Mouse (Mus musculus) heart, postnatal 14 days (tissue): ENCODE data around the gene Gm6268. TPM values are rescaled to one million over a fixed set of nuclear protein-coding genes. Genes with fewer than 3 reads are reported as not detected.

Experiments
- DNase-seq, 2 experiments: peaks; one replicate each; pipeline ENCODE4 v3.0.0; 2021 to 2022
- intact Hi-C: fragments of 180-260 bp; cut with DNase I; formaldehyde crosslinking; loops from one replicate; pipeline ENCODE4 v1.15.1; 2025
- long read RNA-seq, 2 experiments: library from polyadenylated mRNA; stranded (forward); transcript quantifications; one replicate each; pipeline ENCODE4 v2.0.0; 2021
- microRNA-seq, 2 experiments: library from miRNA; unstranded; fragments of <30 nt; microRNA quantifications; one replicate each; pipeline ENCODE4 v1.2.0; 2021 to 2022
- total RNA-seq, 2 experiments: library from RNA; stranded (reverse); gene quantifications; 2 replicates each; pipeline ENCODE4 v1.2.3; 2021

The Gm6268 gene
- total RNA-seq = not detected
- long read RNA-seq, experiment 1 = 0 reads
- long read RNA-seq, experiment 2 = 0 reads

DNA sequence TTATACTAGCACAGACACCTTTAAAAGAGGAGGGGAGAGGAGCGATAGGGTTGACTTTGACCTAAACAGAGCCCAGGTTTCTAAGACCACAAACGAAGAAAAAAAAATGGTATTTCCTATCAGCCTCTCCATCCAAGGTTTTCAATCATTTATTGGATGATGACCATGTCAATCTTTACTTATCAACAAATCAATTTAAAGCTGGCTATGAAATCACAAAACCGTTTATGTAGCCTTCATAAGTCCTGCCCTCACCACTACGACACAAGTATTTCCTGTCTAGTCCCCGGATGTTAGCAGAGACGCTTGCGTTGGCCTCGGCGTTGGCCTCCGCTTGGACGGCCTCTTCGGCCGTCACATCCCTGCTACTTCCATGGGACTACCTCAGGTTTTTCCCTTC, at the start of gene Gm6268:
TSS of gene Gm6268 (plus strand) at position 301 of the 400 bp plus-strand sequence.
- DNase-seq = no peak
- intact Hi-C loops = no loop called here

DNA sequence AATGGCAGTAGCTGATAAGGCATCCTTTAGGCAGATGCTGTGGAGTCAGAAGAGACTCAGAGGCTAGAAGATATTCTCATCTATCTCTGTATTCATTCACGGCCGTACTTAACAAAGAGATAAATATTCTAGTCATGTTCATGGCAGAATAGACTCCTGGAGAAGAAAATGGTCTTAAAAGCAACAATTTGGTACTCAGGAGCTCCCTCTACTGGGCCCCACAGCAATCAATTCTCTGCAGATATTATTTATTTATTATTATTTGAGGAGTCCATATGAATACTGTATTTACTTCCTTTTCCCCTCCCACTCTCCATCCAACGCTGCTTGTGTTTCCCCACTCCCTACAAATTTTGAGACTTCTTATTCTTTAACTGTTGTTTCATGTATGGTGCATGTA, 48.6 kb upstream of the Gm6268 start:
- peak; percentile 18 to 38 for DNase-seq
- intact Hi-C loops = loop anchor here (2.0 kb wide), 1 partner anchor 126 kb away; no protein-coding TSS in a partner anchor

DNA sequence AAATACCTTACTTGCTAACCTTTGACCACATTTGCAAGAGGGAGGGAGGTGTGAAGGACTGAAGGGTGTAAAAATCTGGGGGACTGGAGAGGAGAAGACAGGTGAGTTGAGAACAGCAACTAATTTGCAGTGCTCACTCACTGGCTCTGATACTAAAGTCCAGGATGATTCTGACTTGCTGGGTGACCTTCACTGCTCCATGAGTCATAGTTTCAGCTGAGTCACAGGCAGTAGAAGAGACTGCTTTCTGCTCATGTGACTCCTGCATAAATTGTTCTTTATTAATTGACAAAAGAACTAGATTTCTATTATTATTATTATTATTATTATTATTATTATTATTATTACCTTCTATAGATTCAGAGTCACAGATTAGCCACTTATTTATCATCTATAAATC, 15.7 kb upstream of the Gm6268 start:
- DNase-seq = no peak
- intact Hi-C loops = no loop called here

DNA sequence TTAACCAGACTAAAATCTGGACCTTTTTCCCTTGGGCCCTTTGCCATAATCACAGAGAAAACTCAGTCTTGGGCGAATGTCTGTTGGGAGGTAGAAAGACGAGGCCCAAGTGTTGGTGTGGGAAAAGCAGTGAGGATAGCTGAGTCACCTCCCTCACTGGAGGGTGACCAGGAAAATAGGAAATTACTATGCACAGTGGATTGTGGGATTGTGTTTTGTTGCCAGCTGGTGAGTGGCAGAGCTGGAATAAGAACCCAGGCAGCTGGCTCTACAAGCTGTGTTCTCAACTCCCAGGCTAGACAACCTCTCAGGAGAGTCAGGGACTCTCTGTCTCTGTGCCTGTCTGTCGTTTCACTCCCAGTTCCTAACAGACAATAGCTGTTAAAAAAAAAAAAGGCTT, 11.1 kb upstream of the Gm6268 start:
- intact Hi-C loops = no loop called here
- DNase-seq = peak in 1 of 2 experiments; percentile 2

DNA sequence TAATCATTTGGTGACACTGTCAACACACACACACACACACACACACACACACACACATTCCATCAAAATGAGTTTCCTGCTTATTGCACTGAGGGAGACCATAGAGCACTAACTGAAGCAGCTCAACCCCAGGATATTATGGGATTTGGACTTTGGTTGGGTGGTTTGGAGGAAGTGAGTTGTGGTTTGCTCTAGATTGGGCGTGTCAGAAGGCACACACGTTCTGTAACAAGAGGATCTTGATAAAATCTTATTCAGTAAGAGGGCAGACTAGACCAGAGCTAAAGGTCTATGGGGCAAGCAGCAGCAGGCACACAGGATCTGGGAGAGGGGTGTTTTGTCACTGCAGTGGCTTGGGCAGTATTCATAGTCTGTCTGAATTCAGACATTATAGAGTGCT, 10.6 kb upstream of the Gm6268 start:
- DNase-seq = no peak
- intact Hi-C loops = no loop called here

DNA sequence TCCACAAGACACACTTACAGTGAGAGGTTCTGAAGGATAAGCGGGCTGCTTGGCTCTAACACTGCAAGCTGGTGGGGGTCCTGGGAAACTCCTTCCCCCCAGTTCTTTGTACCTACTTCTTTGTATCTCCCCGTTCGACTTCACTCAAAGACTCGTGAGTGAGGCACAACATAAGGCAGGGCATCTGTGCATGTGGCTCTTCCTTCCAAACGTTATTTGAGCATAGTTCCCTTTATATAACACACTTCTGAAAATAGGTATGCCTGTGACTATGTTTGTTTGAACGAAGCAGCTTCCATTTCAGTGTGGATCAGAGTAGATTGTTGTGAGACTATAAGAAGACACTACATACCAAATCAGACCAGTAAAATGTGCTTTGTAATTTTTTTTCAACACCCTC, 8.4 kb upstream of the Gm6268 start:
- intact Hi-C loops = loop anchor here (2.0 kb wide), 1 partner anchor 166 kb away; no protein-coding TSS in a partner anchor
- DNase-seq = no peak

DNA sequence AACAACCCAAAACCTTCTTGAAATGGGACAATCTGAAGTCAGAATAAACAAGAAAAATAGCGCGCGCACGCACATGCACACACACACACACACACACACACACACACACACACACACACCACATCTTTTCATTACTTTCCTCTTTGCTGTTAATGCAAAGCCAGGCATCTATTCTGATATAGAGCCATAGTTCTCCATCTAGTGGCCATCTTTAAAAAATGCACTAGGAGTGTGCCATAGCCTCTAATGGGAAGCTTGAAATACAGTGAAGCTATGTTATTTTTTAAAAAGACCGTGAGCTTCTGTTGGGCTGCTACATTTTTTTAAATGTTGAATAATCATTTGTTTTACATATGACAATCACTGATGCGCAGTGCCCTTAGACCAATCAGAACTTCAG, 7.8 kb upstream of the Gm6268 start:
- intact Hi-C loops = loop anchor here (2.0 kb wide), 1 partner anchor 166 kb away; no protein-coding TSS in a partner anchor
- DNase-seq = no peak

DNA sequence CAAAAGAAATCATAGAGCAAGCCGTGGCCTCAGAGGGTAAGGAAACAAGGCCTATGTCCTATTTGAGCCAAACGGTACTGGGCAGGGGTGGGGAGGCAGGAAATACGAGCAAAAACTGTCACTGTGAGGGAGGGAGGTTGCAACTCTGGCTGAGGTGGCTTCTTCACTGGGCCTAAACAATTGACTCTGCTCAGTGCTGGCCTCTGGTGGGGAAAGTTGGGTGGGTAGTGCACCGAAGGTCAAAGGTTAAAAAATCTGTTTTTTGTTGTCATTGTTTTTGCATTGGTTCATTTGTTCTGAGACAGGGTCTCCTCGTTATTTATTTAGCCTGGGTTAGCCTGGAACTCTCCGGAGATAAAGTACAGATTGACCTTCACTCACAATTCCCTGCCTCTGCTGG, 1.2 kb downstream of the Gm6268 start:
- intact Hi-C loops = no loop called here
- peak in 1 of 2 experiments; percentile 4 for DNase-seq

DNA sequence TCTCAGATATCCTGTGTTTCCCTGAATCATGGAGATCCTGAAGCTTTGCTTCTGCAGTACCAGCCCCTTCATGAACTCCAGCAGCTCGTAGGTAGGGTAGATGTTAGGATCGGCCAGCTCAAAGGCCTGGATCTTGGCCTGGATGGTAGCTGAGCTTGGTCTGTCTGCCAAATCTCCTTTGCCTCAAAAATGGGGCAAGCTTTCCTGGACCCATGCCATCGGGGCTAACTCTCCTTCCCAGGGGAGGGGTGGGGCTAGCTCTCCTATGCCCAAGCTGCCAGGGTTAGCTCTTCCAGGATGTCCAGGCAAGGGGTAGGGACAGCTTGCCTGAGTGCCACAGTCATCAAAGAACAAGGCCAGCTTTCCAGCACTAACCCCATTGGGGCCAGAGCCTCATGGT, 18.1 kb downstream of the Gm6268 start:
- no peak for DNase-seq
- intact Hi-C loops = no loop called here

DNA sequence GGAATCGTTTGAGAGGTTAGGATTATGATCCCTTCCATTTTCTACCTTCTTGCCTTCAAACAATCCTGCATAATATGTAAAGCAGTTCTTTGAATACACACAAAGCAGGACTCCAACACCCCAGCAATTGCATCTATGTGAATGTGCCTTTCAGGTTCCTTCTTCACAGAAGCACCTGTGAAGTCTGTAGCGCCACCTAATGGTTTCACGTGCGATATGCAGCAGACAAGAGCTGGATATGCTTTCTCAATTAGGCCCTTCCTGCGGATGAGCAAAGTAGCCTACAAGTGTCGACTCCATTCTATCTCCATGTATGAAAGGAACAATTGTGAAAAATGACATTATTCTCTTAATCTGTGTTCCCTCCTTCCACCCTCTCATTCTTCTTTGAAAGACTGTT, 33.9 kb downstream of the Gm6268 start:
- intact Hi-C loops = no loop called here
- DNase-seq = no peak

DNA sequence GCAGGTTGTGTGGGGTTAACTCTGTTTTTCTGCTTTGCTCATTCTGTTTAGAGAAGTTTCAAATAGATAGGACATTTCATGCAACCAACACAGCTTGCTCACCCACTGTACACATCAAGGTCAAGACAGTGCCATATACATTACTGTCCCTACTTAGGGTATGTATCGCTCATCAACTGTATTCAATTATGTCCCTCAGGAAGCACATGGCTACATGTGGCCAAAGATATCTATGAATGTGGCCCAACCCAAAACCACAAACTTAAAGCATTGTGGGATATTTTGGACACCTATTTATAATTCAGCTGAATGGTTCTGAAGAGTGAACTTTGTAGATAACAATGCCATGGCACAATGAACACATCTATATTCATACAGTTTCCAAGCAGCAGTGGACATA, 36.9 kb downstream of the Gm6268 start:
- DNase-seq = no peak
- intact Hi-C loops = no loop called here

Small RNAs within 50 kb of the gene (microRNA-seq; reads per million reads assigned to microRNA genes)
- 0 reads per million in 2 experiments for gene Gm44485

Other genes starting within 250 kb of the Gm6268 start
- gene Zcchc12, start 205.4 kb upstream of the Gm6268 start, total RNA-seq = under 1 TPM; 0.17 TPM
- 1 to 10 TPM; 1.7 to 1.8 TPM for gene Lonrf3, start 72.9 kb upstream of the Gm6268 start, total RNA-seq
- not detected for gene Gm14569, start 90.5 kb downstream of the Gm6268 start, total RNA-seq
- gene Pgrmc1, start 196.9 kb downstream of the Gm6268 start, total RNA-seq = 10 to 100 TPM; 27.7 to 29.4 TPM
- gene Akap17b, start 244.1 kb downstream of the Gm6268 start, total RNA-seq = 1 to 10 TPM; 1.9 to 2.2 TPM